8 mouse cellular contexts compared by ENCODE assay signal in genomic region chr5:17574413-17575182, GRCm38 (mm10). TPM values are rescaled to one million over a fixed set of nuclear protein-coding genes. Genes with fewer than 3 reads are reported as not detected.
A peak's percentile ranks its signal among the peaks of the same experiment; 100 is the strongest.
DNase-seq lines count a peak whose midpoint lies in the region; ATAC-seq and TF ChIP-seq lines count a peak whose summit lies in the region.

No protein-coding gene starts in this region.

- peaks cover 6% of the 10 kb centered on the region for H3K27me3 ChIP-seq in hindbrain, embryonic 14.5 days (ENCODE audit: control insufficient read depth, insufficient read depth, low read length)

- peak; percentile 91 for ATAC-seq in hindbrain, embryonic 14.5 days (ENCODE audit: low FRiP score)
- ATAC-seq in megakaryocyte, adult 5-6 weeks (ENCODE audit: poor library complexity, severe bottlenecking): peak; percentile 62

- H3K4me3 ChIP-seq in gastrocnemius, adult 2 months: peak overlapping the region; percentile 88
- H3K4me3 ChIP-seq in hindbrain, embryonic 14.5 days (replicated peaks; ENCODE audit: low read length): peak overlapping the region; percentile 76

- H3K27ac ChIP-seq in gastrocnemius, adult 2 months: peak overlapping the region; percentile 94
- H3K27ac ChIP-seq in hindbrain, embryonic 14.5 days: peak overlapping the region; percentile 43; the same call in 1 of the 2 replicates

- peaks cover 3% of the 10 kb centered on the region for H3K4me1 ChIP-seq in hindbrain, embryonic 14.5 days (replicated peaks; ENCODE audit: control insufficient read depth, insufficient read depth, low read length)

- H3K4me2 ChIP-seq in hindbrain, embryonic 14.5 days (replicated peaks): peak overlapping the region; percentile 95

- no peaks in the 10 kb centered on the region for H3K9me3 ChIP-seq in hindbrain, embryonic 14.5 days (ENCODE audit: control insufficient read depth, low read length)

- H3K36me3 ChIP-seq in hindbrain, embryonic 14.5 days (replicated peaks; ENCODE audit: control insufficient read depth, insufficient read depth): no peaks in the 10 kb centered on the region

- intact Hi-C loops in gastrocnemius, adult 2 months (cut with DNase I): loop anchor here (5.0 kb wide), 2 partner anchors 113 to 193 kb away; no protein-coding TSS in a partner anchor
- intact Hi-C loops in left cerebral cortex, postnatal 14 days (cut with DNase I): loop anchor here (5.0 to 10.0 kb wide), 3 partner anchors 190 to 637 kb away; no protein-coding TSS in a partner anchor

- peak; percentile 89 for DNase-seq in ZHBTc4 (ENCODE audit: low read depth, low spot score)
- peak; percentile 77 for DNase-seq in embryo, embryonic 10 days (ENCODE audit: low spot score)
- peak; percentile 94 for DNase-seq in gastrocnemius, adult 2 months
- DNase-seq in hindbrain, embryonic 14.5 days (ENCODE audit: low spot score): peak; percentile 58
- DNase-seq in left cerebral cortex, postnatal 14 days (ENCODE audit: low spot score in 2 of 2): peak; percentile 11 to 43
- DNase-seq in right cerebral cortex, postnatal 14 days: peak; percentile 42
- no peak for DNase-seq in B cell, adult 2 months

- WGBS in hindbrain, embryonic 14.5 days: under 1% methylated on average over 52 of the region's 59 CpGs

- peak overlapping the region; percentile 68 for H3K9ac ChIP-seq in hindbrain, embryonic 14.5 days

- peak; percentile 36 for TF ChIP-seq CTCF in gastrocnemius, adult 2 months (IDR thresholded peaks at IDR 0.05)

RNA-seq across cellular contexts. Expression of gene Sema3c, which starts 0.5 kb away (rescaled TPM):
- 10 to 100 TPM; 48.1 to 59.1 TPM for total RNA-seq in gastrocnemius, adult 2 months (2021)
- 22.0 and 25.8 TPM in 2 replicates for polyA plus RNA-seq in hindbrain, embryonic 14.5 days (2014; fragmentation: Nextera tagmentation; extraction: Ambion mirVana)
- total RNA-seq in left cerebral cortex, postnatal 14 days (2021): 10 to 100 TPM; 24.4 to 26.1 TPM
- not detected in 2 replicates for total RNA-seq in megakaryocyte, adult 5-6 weeks (2015)
- total RNA-seq in megakaryocyte, adult 5-6 weeks (2017): not detected in 2 replicates

Comparison
In these comparisons a context has a peak if more than half of its experiments do, and no peak if none do; other contexts are left out.
1. DNase-seq: peak in ZHBTc4 (single experiment), embryo, embryonic 10 days (single experiment), gastrocnemius, adult 2 months (single experiment), hindbrain, embryonic 14.5 days (single experiment), left cerebral cortex, postnatal 14 days (2 of 2) and right cerebral cortex, postnatal 14 days (single experiment); none in B cell, adult 2 months (0 of 2).
2. RNA of gene Sema3c, which starts 0.5 kb away (total RNA-seq): 48.1 to 59.1 TPM in gastrocnemius, adult 2 months and 24.4 to 26.1 TPM in left cerebral cortex, postnatal 14 days; not detected in megakaryocyte, adult 5-6 weeks; every median in the first group is over 10 times any median in the second.